Comparison of ENCODE assay signal across 27 mouse cellular contexts in genomic region chr3:64434261-64434660, GRCm38 (mm10). TPM values are rescaled to one million over a fixed set of nuclear protein-coding genes. Genes with fewer than 3 reads are reported as not detected.
"Had no signal": no experiment of that assay in that cellular context is flagged by ENCODE, and none has a peak within 500 bp of the region (broad histone marks: within the 10 kb centered on the region; RNA-seq: fewer than 3 reads in every experiment).

No protein-coding gene starts in this region.

RNA-seq across cellular contexts. Expression of gene Vmn2r4, which starts 19.1 kb away (rescaled TPM):
- polyA plus RNA-seq: heart, adult 2 months; heart, embryonic 10.5 days; heart, embryonic 11.5 days; heart, embryonic 12.5 days; heart, embryonic 13.5 days; heart, embryonic 14.5 days; heart, embryonic 15.5 days; heart, embryonic 16.5 days; heart, postnatal 0 days; hindbrain, embryonic 10.5 days; hindbrain, embryonic 11.5 days; hindbrain, embryonic 12.5 days; hindbrain, embryonic 13.5 days; hindbrain, embryonic 14.5 days; hindbrain, embryonic 15.5 days; hindbrain, embryonic 16.5 days; hindbrain, postnatal 0 days; inflammation-experienced regulatory T-cells, adult 6 months; intestine, embryonic 14.5 days; intestine, embryonic 15.5 days; intestine, embryonic 16.5 days; intestine, postnatal 0 days; kidney, embryonic 14.5 days; kidney, embryonic 15.5 days; kidney, embryonic 16.5 days; kidney, postnatal 0 days; large intestine, adult 2 months had no signal
